Mouse (Mus musculus) liver, embryonic 12.5 days (tissue): ENCODE data around the gene Pcsk1n. TPM values are rescaled to one million over a fixed set of nuclear protein-coding genes. Genes with fewer than 3 reads are reported as not detected.
"Not testable (repeated sequence)": the region's sequence is repeated elsewhere in the genome, so short reads cannot be mapped to it uniquely, and the experiment has no call there.

Experiments used
- ATAC-seq: fragments of 200-750 bp; cut with Nextera tagmentation; 2 replicates; pipeline ENCODE4 v1.8.0; 2017; ENCODE audit warnings: moderate number of reproducible peaks, mild to moderate bottlenecking, moderate library complexity
- H3K27ac ChIP-seq: fragments of 300-500 bp; sonication (generic); 2 replicates; pipeline ENCODE4 v1.5.1; 2016; ENCODE audit warnings: mild to moderate bottlenecking
- H3K27me3 ChIP-seq: fragments of 300-500 bp; sonication (generic); replicated peaks from 2 replicates; pipeline ENCODE4 v1.6.1; 2016; ENCODE audit warnings: mild to moderate bottlenecking, moderate library complexity
- H3K36me3 ChIP-seq: fragments of 300-500 bp; sonication (generic); 2 replicates; pipeline ENCODE4 v1.6.1; 2016; ENCODE audit warnings: mild to moderate bottlenecking, moderate library complexity
- H3K4me1 ChIP-seq: fragments of 300-500 bp; sonication (generic); 2 replicates; pipeline ENCODE4 v1.6.1; 2016
- H3K4me2 ChIP-seq: fragments of 300-500 bp; sonication (generic); 2 replicates; pipeline ENCODE4 v1.6.1; 2016; ENCODE audit warnings: mild to moderate bottlenecking, moderate library complexity
- H3K4me3 ChIP-seq: fragments of 300-500 bp; sonication (generic); 2 replicates; pipeline ENCODE4 v1.5.1; 2016; ENCODE audit warnings: mild to moderate bottlenecking, moderate library complexity
- H3K9ac ChIP-seq: fragments of 300-500 bp; sonication (generic); 2 replicates; pipeline ENCODE4 v1.6.1; 2016; ENCODE audit warnings: mild to moderate bottlenecking, moderate library complexity
- H3K9me3 ChIP-seq: fragments of 300-500 bp; sonication (generic); replicated peaks from 2 replicates; pipeline ENCODE4 v1.6.1; 2016; ENCODE audit warnings: mild to moderate bottlenecking, moderate library complexity
- WGBS: fragments of 180-500 bp; shearing (Covaris S2); methylation state at CpG from one replicate; pipeline ENCODE4 v1.1.7; 2016; ENCODE audit not compliant: insufficient replicate concordance; 5-methylcytosine and 5-hydroxymethylcytosine counted together
- polyA plus RNA-seq: library from polyadenylated mRNA; unstranded; fragments of >200 nt; fragmentation: Nextera tagmentation; extraction: Ambion mirVana; gene quantifications from 2 replicates; pipeline ENCODE4 v1.2.1, GENCODE M21; 2016

The Pcsk1n gene
- polyA plus RNA-seq, 1 experiment from 2014 or later: 0.33 TPM

GRCm38 (mm10) chrX:7910473-7910872 is 9.1 kb upstream of the Pcsk1n start:
- ATAC-seq: no peak
- H3K9ac ChIP-seq: no peak overlapping the region
- 0 out of 2 replicates have a peak, but pooled peaks cover 6% of the 10 kb centered on the region for H3K4me1 ChIP-seq
- no peak overlapping the region for H3K4me3 ChIP-seq
- H3K9me3 ChIP-seq: no peaks in the 10 kb centered on the region
- 60% methylated on average over 6 of the region's 6 CpGs for WGBS
- H3K27me3 ChIP-seq: no peaks in the 10 kb centered on the region
- H3K4me2 ChIP-seq: no peak overlapping the region
- peaks cover 12% of the 10 kb centered on the region for H3K36me3 ChIP-seq
- H3K27ac ChIP-seq: no peak overlapping the region

- not testable (repeated sequence) for H3K36me3 ChIP-seq, H3K4me3 ChIP-seq, H3K4me1 ChIP-seq, H3K9ac ChIP-seq, H3K9me3 ChIP-seq, H3K4me2 ChIP-seq, H3K27ac ChIP-seq, ATAC-seq
- H3K27me3 ChIP-seq: peaks cover 26% of the 10 kb centered on the region
- WGBS: 16% methylated on average over 3 of the region's 3 CpGs
Observed at GRCm38 (mm10) chrX:7915669-7916068, 4.0 kb upstream of the Pcsk1n start.

- not testable (repeated sequence) for H3K4me1 ChIP-seq, H3K4me2 ChIP-seq, H3K9me3 ChIP-seq, H3K36me3 ChIP-seq, ATAC-seq, H3K9ac ChIP-seq, H3K27ac ChIP-seq, H3K4me3 ChIP-seq
- WGBS: 47% methylated on average over 6 of the region's 6 CpGs
- H3K27me3 ChIP-seq: peaks cover 49% of the 10 kb centered on the region
Observed at GRCm38 (mm10) chrX:7917960-7918359, 1.7 kb upstream of the Pcsk1n start.

GRCm38 (mm10) chrX:7922032-7922431 is 2.4 kb downstream of the Pcsk1n start:
- no peak for ATAC-seq

DNA sequence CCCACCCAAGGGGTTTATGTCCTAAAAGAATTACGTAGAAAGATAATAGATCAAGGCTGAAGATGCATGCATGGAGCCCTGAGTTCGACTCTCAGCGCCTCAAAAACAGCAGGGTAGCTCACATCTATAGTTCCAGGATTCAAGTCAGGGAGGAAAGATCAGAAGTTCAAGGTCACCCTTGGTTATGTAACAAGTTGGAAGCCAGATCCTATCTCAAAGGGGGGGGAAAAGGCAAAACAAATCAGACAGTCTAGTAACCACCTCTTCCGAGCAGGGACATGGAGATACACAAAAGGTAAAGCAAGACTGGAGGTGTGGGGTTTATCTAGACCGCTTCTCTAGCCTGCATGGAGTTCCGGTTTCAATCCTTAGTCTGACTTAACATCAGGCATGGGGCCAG is 6.6 kb downstream of the Pcsk1n start:
- Histone ChIP-seq H3K4me3 (no peak overlapping the region), H3K4me1 (no peaks in the 10 kb centered on the region; the same call in 1 of the 2 replicates), H3K27ac (no peak overlapping the region), H3K9me3 (no peaks in the 10 kb centered on the region), H3K36me3 (peaks cover 5% of the 10 kb centered on the region; the same call in 1 of the 2 replicates), H3K9ac (no peak overlapping the region), H3K4me2 (no peak overlapping the region), H3K27me3 (peaks cover 85% of the 10 kb centered on the region)
- no peak for ATAC-seq
- WGBS: 50% methylated on average over 6 of the region's 6 CpGs

More at GRCm38 (mm10) chrX:7922032-7922431, 2.4 kb downstream of the Pcsk1n start:
- Histone ChIP-seq H3K4me1 (no peaks in the 10 kb centered on the region; the same call in 1 of the 2 replicates), H3K27me3 (peaks cover 90% of the 10 kb centered on the region), H3K27ac (no peak overlapping the region), H3K4me2 (peak overlapping the region; percentile 40), H3K4me3 (peak overlapping the region; percentile 17), H3K9me3 (no peaks in the 10 kb centered on the region), H3K36me3 (no peaks in the 10 kb centered on the region), H3K9ac (no peak overlapping the region)
- 7% methylated on average over 42 of the region's 48 CpGs for WGBS

DNA sequence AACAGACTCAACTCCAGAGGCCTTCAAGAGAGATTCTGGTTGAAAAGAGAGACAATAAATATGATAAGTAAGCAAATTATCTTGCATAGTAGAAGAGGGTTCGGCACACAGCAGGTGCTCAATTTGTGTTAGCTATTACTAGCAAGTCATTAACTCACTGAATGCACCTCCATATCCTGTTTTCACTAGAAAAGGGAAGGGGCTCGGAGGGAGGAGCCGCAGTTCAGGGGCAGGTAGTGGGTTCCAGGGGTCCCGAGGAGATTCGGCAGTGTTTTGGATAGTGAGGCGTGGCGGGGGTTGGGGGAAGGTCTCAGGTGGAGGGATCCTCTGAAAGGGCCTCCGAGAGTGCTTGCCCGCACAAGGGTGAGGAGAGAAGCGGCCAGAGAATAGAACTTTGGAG is 7.5 kb downstream of the Pcsk1n start:
- Histone ChIP-seq H3K9me3 (no peaks in the 10 kb centered on the region), H3K4me3 (no peak overlapping the region), H3K27me3 (peaks cover 77% of the 10 kb centered on the region), H3K9ac (no peak overlapping the region), H3K4me1 (no peaks in the 10 kb centered on the region; the same call in 1 of the 2 replicates), H3K4me2 (no peak overlapping the region), H3K27ac (no peak overlapping the region), H3K36me3 (peaks cover 5% of the 10 kb centered on the region; the same call in 1 of the 2 replicates)
- WGBS: 10% methylated on average over 10 of the region's 10 CpGs
- no peak for ATAC-seq

GRCm38 (mm10) chrX:7928270-7928790 is 8.7 kb downstream of the Pcsk1n start, which contains the start of gene Eras:
Gene Eras, minus strand, starts transcription at chrX:7928607.
- Histone ChIP-seq H3K27me3 (peaks cover 65% of the 10 kb centered on the region), H3K36me3 (peaks cover 5% of the 10 kb centered on the region; the same call in 1 of the 2 replicates), H3K4me2 (no peak within 1 kb of the TSS), H3K9ac (no peak within 1 kb of the TSS), H3K27ac (no peak within 1 kb of the TSS), H3K9me3 (no peaks in the 10 kb centered on the region), H3K4me1 (no peaks in the 10 kb centered on the region), H3K4me3 (no peak within 1 kb of the TSS)
- WGBS: 17% methylated on average over 16 of the region's 19 CpGs
- ATAC-seq: no peak; the same call in 1 of the 2 replicates

DNA sequence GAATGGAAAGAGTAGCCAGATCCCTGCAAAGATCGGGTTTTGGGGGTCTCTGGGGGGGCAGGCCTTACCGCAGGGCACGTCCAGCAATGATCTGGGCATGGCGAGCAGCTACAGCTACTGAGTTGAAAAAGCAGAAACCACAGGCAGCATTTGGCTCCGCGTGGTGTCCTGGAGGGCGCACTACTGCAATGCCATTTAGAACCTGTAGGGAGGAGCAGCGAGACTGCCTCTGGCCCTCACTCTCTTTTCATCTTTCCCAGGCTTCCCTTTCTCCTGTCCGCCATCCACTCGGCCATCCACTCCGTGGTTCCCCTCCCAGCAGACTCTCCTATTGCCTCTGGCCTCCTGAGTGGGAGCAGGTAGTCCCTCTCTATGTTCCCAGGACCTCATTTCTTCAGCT is 17.3 kb downstream of the Pcsk1n start:
- Histone ChIP-seq H3K9me3 (no peaks in the 10 kb centered on the region), H3K4me2 (no peak overlapping the region), H3K36me3 (peaks cover 14% of the 10 kb centered on the region), H3K27me3 (no peaks in the 10 kb centered on the region), H3K9ac (no peak overlapping the region), H3K4me1 (no peaks in the 10 kb centered on the region), H3K27ac (no peak overlapping the region), H3K4me3 (no peak overlapping the region)
- no peak for ATAC-seq
- 38% methylated on average over 11 of the region's 11 CpGs for WGBS

- Histone ChIP-seq H3K4me3 (no peak overlapping the region), H3K27me3 (no peaks in the 10 kb centered on the region), H3K9ac (no peak overlapping the region), H3K4me1 (no peaks in the 10 kb centered on the region), H3K9me3 (no peaks in the 10 kb centered on the region), H3K36me3 (peaks cover 14% of the 10 kb centered on the region), H3K27ac (no peak overlapping the region), H3K4me2 (no peak overlapping the region)
- no peak for ATAC-seq
- 88% methylated on average over 6 of the region's 6 CpGs for WGBS
Observed at GRCm38 (mm10) chrX:7937667-7938066, 18.0 kb downstream of the Pcsk1n start.

DNA sequence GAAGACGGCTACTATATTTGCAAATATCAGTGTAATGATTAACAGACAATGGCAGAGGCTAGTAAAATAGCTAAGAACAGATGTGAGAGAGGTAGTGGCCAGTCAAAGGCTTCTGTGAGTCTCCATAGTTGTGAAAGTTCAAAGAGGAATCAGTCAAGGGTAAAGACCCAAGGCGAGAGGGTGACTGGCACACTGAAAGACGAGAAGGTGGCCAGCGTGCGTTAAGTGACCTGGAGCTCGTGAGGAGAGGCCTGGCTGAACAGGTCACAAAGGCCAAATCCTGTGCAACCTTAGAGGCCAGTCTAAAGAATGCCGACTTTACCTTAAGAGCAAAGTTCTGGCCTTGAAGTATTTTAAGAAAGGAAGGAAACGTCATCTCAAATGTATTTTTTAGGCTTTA is 26.0 kb downstream of the Pcsk1n start:
- no peak overlapping the region for H3K4me2 ChIP-seq
- H3K36me3 ChIP-seq: no peaks in the 10 kb centered on the region
- no peak overlapping the region for H3K9ac ChIP-seq
- peaks cover 15% of the 10 kb centered on the region for H3K4me1 ChIP-seq
- H3K27me3 ChIP-seq: no peaks in the 10 kb centered on the region
- no peak overlapping the region for H3K4me3 ChIP-seq
- H3K27ac ChIP-seq: no peak overlapping the region; the same call in 1 of the 2 replicates
- WGBS: 78% methylated on average over 8 of the region's 8 CpGs
- H3K9me3 ChIP-seq: no peaks in the 10 kb centered on the region
- ATAC-seq: no peak

- Histone ChIP-seq H3K4me1 (peaks cover 15% of the 10 kb centered on the region), H3K36me3 (no peaks in the 10 kb centered on the region), H3K27ac (no peak within 1 kb of the TSS), H3K27me3 (no peaks in the 10 kb centered on the region), H3K4me2 (peak within 1 kb of the TSS; percentile 80), H3K9ac (peak within 1 kb of the TSS; percentile 71), H3K4me3 (peak within 1 kb of the TSS; percentile 64), H3K9me3 (no peaks in the 10 kb centered on the region)
- 5% methylated on average over 34 of the region's 37 CpGs for WGBS
- ATAC-seq: no peak
Observed at GRCm38 (mm10) chrX:7947108-7947899, 27.7 kb downstream of the Pcsk1n start, which contains the start of gene Hdac6. Gene Hdac6, minus strand, starts transcription at chrX:7947889.

DNA sequence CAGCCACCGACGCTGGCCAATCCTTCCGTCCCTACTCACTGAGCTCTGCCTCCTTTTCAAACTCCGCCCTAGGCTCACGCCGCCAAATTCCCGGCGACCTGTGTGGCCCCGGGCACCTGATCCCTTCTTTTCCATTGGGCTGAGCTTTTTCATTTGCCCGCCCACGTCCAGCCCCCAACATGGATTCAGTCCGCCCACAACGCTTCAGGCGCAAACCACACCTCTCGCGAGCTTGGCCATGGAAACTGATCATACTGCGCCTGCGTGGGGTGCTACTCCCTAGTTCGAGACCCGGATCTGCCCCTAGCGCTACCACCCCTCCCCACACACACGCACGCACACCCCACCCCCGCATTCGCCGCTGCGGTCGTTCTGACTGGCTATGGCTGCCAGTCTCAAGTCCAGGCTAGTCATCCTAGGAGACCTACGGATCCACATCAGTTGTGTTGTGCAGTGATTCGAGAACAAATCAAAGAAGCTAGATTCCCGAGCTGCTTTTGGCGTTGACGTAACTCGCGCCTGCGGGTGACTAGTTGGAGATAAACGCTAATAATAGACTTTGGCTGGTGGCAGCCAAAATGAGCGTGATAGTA is 28.4 kb downstream of the Pcsk1n start:
- no peaks in the 10 kb centered on the region for H3K27me3 ChIP-seq
- H3K4me3 ChIP-seq: peak overlapping the region; percentile 64
- H3K4me1 ChIP-seq: peaks cover 15% of the 10 kb centered on the region
- no peaks in the 10 kb centered on the region for H3K9me3 ChIP-seq
- WGBS: 12% methylated on average over 38 of the region's 38 CpGs
- H3K9ac ChIP-seq: peak overlapping the region; percentile 48
- H3K27ac ChIP-seq: no peak overlapping the region
- H3K4me2 ChIP-seq: peak overlapping the region; percentile 80
- H3K36me3 ChIP-seq: no peaks in the 10 kb centered on the region
- ATAC-seq: peak; percentile 97
